In the genomic region with DNA sequence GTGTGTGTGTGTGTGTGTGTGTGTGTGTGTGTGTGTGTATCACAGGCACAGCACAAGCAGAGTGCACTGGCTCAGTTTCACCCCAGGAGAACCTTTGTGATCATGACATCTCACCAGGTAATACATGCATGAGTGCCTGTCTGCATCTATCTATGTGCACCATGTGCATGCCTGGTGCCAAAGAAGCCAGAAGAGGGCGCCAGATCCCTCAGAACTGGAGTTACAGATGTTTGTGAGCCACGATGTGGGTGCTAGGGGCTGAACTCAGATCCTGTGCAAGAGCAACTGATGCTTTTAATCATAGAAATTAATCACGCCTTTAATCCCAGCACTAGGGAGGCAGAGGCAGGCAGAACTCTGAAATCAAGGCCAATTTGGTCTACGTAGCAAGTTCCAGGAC, we compare ENCODE assay signal across 14 mouse cellular contexts.
"Had no signal": no experiment of that assay in that cellular context is flagged by ENCODE, and none has a peak within 500 bp of the region (broad histone marks: within the 10 kb centered on the region; RNA-seq: fewer than 3 reads in every experiment).

No protein-coding gene starts in this region.

- H3K27me3 ChIP-seq: kidney, embryonic 15.5 days; liver, embryonic 13.5 days; megakaryocyte, embryonic 14.5 days; midbrain, embryonic 12.5 days; stomach, embryonic 15.5 days had no signal

- H3K4me2 ChIP-seq: kidney, embryonic 15.5 days; liver, embryonic 13.5 days; midbrain, embryonic 12.5 days; stomach, embryonic 15.5 days had no signal

- H3K4me3 ChIP-seq: kidney, embryonic 15.5 days; liver, embryonic 13.5 days; megakaryocyte, embryonic 14.5 days; midbrain, embryonic 12.5 days; stomach, embryonic 15.5 days had no signal

- H3K4me1 ChIP-seq: kidney, embryonic 15.5 days; liver, embryonic 13.5 days; megakaryocyte, embryonic 14.5 days; midbrain, embryonic 12.5 days; stomach, embryonic 15.5 days had no signal

- H3K9me3 ChIP-seq: kidney, embryonic 15.5 days; liver, embryonic 13.5 days; stomach, embryonic 15.5 days had no signal

- H3K27ac ChIP-seq: kidney, embryonic 15.5 days; liver, embryonic 13.5 days; macrophage; midbrain, embryonic 12.5 days; stomach, embryonic 15.5 days had no signal

- DNase-seq: kidney, adult 2 months; kidney, postnatal 36 days; left cerebral cortex, postnatal 4 days; liver, embryonic 13.5 days; lung, adult 2 months; lung, postnatal 14 days; right cerebral cortex, postnatal 14 days; thymus, adult 18-20 months; thymus, postnatal 14 days had no signal

- H3K9ac ChIP-seq: kidney, embryonic 15.5 days; liver, embryonic 13.5 days; midbrain, embryonic 12.5 days; stomach, embryonic 15.5 days had no signal

- H3K36me3 ChIP-seq: kidney, embryonic 15.5 days; liver, embryonic 13.5 days; midbrain, embryonic 12.5 days; stomach, embryonic 15.5 days had no signal
